Mouse (Mus musculus): Measurements from ENCODE around the gene Iqcj. TPM values are rescaled to one million over a fixed set of nuclear protein-coding genes. Genes with fewer than 3 reads are reported as not detected.

Gene Iqcj
- total RNA-seq, 1 experiment = not detected

GRCm38 (mm10) chr3:68101343-68101742 is 209.3 kb downstream of the Iqcj start:
- H3K4me3 ChIP-seq (ENCODE audit: insufficient read depth in 1 of 2, low read depth in 1 of 2, low read length in 2 of 2, poor library complexity in 1 of 2, severe bottlenecking in 1 of 2) = no peak overlapping the region
- in situ Hi-C loops (cut with MboI; ENCODE audit: low sequenced_read_pairs in 2 of 2, unreplicated experiment in 2 of 2) = no loop called here
- TF ChIP-seq ZNF384 (IDR thresholded peaks at IDR 0.05; ENCODE audit: low read depth, low read length) (no peak), CHD2 (IDR thresholded peaks at IDR 0.05; ENCODE audit: low read depth, low read length) (no peak), ZC3H11A (IDR thresholded peaks at IDR 0.05; ENCODE audit: borderline replicate concordance, low read depth, low read length) (no peak)
- H3K27ac ChIP-seq (ENCODE audit: insufficient read depth, low read depth, low read length, poor library complexity, severe bottlenecking) = no peak overlapping the region
- H3K9ac ChIP-seq (ENCODE audit: insufficient read depth, low read depth, low read length, poor library complexity, severe bottlenecking) = no peak overlapping the region
- no peaks in the 10 kb centered on the region for H3K4me1 ChIP-seq (ENCODE audit: control insufficient read depth in 2 of 2, insufficient read depth in 2 of 2, low read length in 2 of 2, poor library complexity in 1 of 2)
- DNase-seq (ENCODE audit: low read depth, low spot score) = no peak
- no peaks in the 10 kb centered on the region for H3K9me3 ChIP-seq (ENCODE audit: control insufficient read depth, insufficient read depth, low read depth, low read length)
- H3K36me3 ChIP-seq (ENCODE audit: control insufficient read depth, insufficient read depth, low read length, poor library complexity, severe bottlenecking) = no peaks in the 10 kb centered on the region

GRCm38 (mm10) chr3:68105081-68105685 is 213.2 kb downstream of the Iqcj start:
- no peaks in the 10 kb centered on the region for H3K9me3 ChIP-seq (ENCODE audit: control insufficient read depth, insufficient read depth, low read depth, low read length)
- no peak for TF ChIP-seq ZC3H11A (IDR thresholded peaks at IDR 0.05; ENCODE audit: borderline replicate concordance, low read depth, low read length)
- no peak for TF ChIP-seq ZNF384 (IDR thresholded peaks at IDR 0.05; ENCODE audit: low read depth, low read length)
- TF ChIP-seq HCFC1 (IDR thresholded peaks at IDR 0.05; ENCODE audit: borderline replicate concordance, insufficient read depth, low read length) = no peak
- TF ChIP-seq MAFK (IDR thresholded peaks at IDR 0.05; ENCODE audit: insufficient read depth, low read depth, low read length) = no peak
- TF ChIP-seq CHD2 (IDR thresholded peaks at IDR 0.05; ENCODE audit: low read depth, low read length) = no peak
- no peak overlapping the region for H3K4me3 ChIP-seq (ENCODE audit: insufficient read depth in 1 of 2, low read depth in 1 of 2, low read length in 2 of 2, poor library complexity in 1 of 2, severe bottlenecking in 1 of 2)
- H3K9ac ChIP-seq (ENCODE audit: insufficient read depth, low read depth, low read length, poor library complexity, severe bottlenecking) = no peak overlapping the region
- in situ Hi-C loops (cut with MboI; ENCODE audit: low sequenced_read_pairs in 2 of 2, unreplicated experiment in 2 of 2) = no loop called here
- no peaks in the 10 kb centered on the region for H3K36me3 ChIP-seq (ENCODE audit: control insufficient read depth, insufficient read depth, low read length, poor library complexity, severe bottlenecking)
- DNase-seq (ENCODE audit: low read depth, low spot score) = no peak
- no peaks in the 10 kb centered on the region for H3K4me1 ChIP-seq (ENCODE audit: control insufficient read depth in 2 of 2, insufficient read depth in 2 of 2, low read length in 2 of 2, poor library complexity in 1 of 2)
- no peak overlapping the region for H3K27ac ChIP-seq (ENCODE audit: insufficient read depth, low read depth, low read length, poor library complexity, severe bottlenecking)

Other genes starting within 250 kb of the Iqcj start
- gene Iqschfp, start within 50 bp of the Iqcj start, total RNA-seq (2012; rRNA removed) = not detected in 2 replicates
- gene Schip1, start 172.6 kb downstream of the Iqcj start, total RNA-seq (2012; rRNA removed) = 38.3 and 48.4 TPM in 2 replicates